Mouse (Mus musculus): ENCODE results near the gene Lrrc8c.

Lrrc8c gene

DNA sequence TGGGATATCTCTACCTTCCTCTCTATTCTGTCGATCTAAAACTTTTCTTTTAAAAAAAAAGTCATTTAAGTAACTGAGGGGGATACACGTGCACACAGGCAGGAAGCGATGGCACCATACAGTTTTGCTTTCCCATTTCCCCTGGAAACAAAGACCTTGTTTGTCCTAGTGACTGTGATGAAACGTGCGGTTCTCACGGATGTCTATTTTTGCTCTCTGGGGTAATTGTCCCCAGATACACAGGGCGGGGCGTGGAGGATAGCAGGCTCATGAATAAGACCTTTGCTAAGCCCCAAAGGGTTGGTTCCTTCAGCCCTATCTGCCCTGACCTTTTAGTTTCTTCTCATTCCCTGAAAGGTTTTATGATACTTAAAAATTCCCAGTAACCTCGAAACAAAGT, 79.7 kb downstream of the Lrrc8c start:
- DNase-seq (ENCODE audit: low read depth, low spot score), result no peak

DNA sequence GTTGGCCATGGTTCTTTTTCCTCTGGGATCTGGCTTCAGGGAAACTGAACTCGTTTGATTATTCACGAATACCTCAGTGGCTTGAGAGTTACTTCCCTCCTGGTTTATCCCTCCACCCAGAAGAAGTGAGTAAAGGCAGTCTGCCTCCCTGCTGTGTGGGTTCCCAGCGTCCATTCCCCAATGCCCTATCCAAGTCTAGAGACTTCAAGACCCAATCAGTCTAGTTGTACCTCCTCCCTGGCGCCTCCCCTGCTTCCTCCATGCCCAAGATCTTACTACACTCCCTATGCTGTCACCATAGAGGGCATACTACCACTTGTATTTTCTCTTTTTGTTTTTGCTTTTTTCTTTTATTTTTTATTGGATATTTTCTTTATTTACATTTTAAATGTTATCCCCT, 80.1 kb downstream of the Lrrc8c start:
- no peak for DNase-seq (ENCODE audit: low read depth, low spot score)

- no peak for DNase-seq (ENCODE audit: low read depth, low spot score)
These were observed 81.8 kb downstream of the Lrrc8c start for GRCm38 (mm10) chr5:105600998-105601397.

- no peak for DNase-seq (ENCODE audit: low read depth, low spot score)
These were observed 83.4 kb downstream of the Lrrc8c start for GRCm38 (mm10) chr5:105602585-105602984.

GRCm38 (mm10) chr5:105605736-105606135, 86.5 kb downstream of the Lrrc8c start:
- no peak for DNase-seq (ENCODE audit: low read depth, low spot score)

GRCm38 (mm10) chr5:105609683-105610082, 90.5 kb downstream of the Lrrc8c start:
- DNase-seq (ENCODE audit: low read depth, low spot score), result no peak

- no peak for DNase-seq (ENCODE audit: low read depth, low spot score)
These were observed 93.8 kb downstream of the Lrrc8c start for GRCm38 (mm10) chr5:105613002-105613401.

- DNase-seq (ENCODE audit: low read depth, low spot score), result no peak
These were observed 94.8 kb downstream of the Lrrc8c start for GRCm38 (mm10) chr5:105614000-105614399.

DNA sequence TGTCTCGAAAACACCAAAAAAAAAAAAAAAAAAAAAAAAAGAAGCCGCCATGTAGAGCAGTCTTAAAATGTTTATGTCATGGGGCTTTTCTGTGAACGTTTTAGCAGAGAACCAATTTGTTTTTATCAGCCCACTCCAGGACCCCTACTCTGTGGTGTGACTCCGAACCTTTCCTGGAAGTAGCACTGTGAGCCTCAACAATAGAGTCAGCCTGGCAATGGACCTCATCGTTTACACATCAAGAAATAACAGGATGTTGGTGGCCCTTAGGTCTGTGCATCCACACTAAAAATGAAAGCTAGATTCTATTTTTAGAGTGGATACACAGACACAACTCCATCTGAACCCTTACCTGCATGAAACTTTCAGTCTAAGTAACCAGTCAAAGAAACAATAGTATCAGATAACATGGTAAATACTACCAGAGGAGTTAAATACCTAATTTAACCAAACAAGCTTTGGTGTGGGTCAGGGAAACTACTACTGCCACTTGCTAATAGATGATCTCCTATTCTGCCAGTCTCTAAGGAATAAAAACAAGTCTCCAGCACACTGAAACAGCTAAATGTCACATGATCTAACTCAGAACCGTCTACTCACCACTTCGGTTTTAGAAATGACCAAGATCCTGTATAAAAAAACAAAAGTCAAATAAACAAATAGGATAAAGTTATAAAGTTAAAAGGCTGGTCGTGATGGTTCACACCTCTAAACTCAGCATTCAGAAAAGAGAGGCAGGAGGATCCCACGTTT, 95.7 kb downstream of the Lrrc8c start:
- DNase-seq (ENCODE audit: low read depth, low spot score), result no peak

DNA sequence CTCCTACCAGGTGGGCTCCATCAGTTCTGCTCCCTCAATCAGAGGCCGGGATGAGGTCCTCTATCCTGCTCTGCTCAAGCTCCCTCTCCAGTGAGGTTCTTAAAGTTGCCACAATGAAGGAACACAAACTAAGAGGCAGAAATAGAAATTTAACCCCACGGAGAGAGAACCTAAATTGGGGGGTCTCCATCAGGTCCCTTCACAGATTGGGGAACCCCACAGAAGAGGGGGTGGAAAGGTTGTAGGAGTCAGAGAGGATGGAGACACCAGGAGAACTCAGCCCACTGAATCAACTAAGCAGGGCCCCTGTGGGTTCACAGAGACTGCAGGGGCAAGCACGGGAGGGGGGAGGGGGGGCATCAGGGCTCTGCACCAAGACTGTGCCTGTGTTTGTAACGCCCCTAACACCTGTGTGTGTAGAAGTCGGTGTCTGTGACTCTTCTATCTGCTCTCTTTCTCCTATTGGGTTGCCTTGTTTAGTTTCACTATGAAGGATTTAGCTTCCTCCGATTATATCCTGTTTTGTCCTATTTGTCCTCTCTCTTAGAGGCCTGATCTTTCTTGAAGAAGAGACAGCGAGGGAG, 96.8 kb downstream of the Lrrc8c start:
- DNase-seq (ENCODE audit: low read depth, low spot score), result no peak

GRCm38 (mm10) chr5:105616538-105616937, 97.3 kb downstream of the Lrrc8c start:
- DNase-seq (ENCODE audit: low read depth, low spot score), result no peak

DNA sequence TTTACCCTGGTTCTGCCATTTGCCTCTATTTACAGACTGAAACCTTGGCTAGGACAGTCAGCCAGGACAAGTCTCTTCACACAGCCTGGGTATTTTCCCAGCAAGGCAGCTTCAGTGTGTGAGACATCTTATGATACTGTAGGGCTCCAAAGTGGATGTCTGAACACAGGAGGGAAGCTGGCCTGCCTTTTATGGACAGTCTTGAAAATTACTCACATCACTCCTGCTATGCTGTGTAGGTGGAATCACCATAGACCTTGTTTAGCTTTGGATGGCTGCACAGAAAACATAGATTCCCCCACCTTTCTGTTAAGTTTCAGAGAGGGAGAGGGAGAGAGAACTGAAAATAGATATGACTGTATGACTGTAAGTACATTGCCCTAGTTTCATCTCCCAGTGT, 99.3 kb downstream of the Lrrc8c start:
- peak; percentile 32 for DNase-seq (ENCODE audit: low read depth, low spot score)

GRCm38 (mm10) chr5:105619666-105620065, 100.5 kb downstream of the Lrrc8c start:
- DNase-seq (ENCODE audit: low read depth, low spot score), result no peak

- peak; percentile 50 for DNase-seq (ENCODE audit: low read depth, low spot score)
These were observed 101.4 kb downstream of the Lrrc8c start for GRCm38 (mm10) chr5:105620505-105621116.

DNA sequence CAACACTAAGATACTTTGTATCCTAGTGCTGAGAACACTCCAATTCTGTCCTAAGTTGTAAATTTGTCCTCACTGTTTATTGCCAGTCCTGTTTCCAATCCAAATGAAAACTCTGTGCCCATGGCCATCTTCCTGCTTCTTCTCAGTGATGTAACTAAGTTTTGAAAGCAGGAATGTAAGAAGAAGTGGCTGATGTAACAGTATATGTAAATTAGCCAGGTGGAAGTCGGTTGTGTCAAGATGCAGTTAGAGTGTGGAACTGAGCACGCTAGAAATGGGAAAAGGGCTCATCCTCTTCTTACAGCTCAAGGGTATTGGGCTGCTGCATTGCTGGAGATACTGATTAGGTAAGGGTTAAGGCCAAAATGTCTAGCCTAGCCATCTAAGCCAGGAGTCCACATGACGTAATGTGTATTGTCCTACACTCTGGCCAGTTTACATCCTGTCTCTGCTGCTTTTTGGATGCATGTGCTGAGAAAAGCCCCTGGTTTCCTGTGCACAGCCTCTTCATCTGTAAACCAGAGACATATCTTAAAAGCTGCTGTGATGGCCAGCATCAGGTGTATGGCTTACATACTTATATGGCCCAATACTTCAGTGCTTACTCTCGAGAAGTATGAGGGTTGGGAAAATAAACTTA, 104.0 kb downstream of the Lrrc8c start:
- no peak for DNase-seq (ENCODE audit: low read depth, low spot score)

DNA sequence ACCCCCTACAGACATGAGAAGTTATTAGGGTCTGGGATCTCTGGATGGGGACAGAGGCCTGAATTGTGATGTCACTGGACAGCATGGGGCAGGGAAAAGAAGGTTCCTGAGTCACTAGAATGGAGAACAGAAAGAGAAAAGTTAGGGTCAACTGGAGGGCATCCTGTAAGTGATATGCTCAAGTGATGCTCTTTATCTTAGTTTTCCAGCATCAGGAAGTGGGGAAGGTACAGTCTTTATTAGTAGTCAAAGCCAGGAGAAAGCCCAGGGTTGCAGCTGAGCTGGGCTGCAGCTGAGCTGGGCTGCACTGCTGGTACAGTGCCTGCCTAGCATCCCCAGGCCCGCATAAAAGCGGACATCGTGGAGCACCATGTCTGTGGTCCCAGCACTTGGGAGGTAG, 105.1 kb downstream of the Lrrc8c start:
- no peak for DNase-seq (ENCODE audit: low read depth, low spot score)

DNA sequence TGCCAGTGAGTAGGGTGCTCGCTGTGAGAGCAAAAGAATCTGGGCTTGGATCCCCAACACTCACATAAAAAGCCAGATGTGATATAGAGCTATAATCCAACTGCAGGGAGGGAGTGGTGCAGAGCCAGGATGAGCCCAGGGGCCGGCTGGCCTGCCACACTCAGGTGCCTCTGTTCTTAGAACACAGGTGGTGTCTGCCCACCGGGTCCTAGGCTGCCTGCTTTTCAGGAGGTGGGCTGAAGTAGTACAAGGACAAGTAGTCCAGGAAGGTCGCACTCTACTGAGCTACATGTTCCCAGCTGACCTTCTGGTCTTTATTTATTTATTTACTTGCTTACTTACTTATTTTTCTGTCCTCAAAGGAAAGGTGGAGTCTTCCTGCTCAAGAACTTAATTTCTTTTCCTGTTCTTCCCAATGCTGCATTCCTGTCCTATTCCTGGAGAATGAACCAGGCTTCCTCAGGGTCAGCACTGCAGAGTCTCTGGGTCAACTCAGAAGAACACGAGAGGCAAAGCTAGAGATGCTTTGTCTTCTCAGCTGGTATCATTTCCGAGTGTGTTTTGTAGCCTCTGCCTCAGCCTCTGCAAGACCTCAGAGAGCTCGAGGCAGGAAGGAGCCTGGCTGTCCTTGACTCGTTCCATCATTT, 106.4 kb downstream of the Lrrc8c start:
- DNase-seq (ENCODE audit: low read depth, low spot score), result no peak

GRCm38 (mm10) chr5:105626355-105626754, 107.2 kb downstream of the Lrrc8c start:
- DNase-seq (ENCODE audit: low read depth, low spot score), result no peak

GRCm38 (mm10) chr5:105627093-105627492, 107.9 kb downstream of the Lrrc8c start:
- DNase-seq (ENCODE audit: low read depth, low spot score), result no peak

GRCm38 (mm10) chr5:105629955-105630354, 110.8 kb downstream of the Lrrc8c start:
- no peak for DNase-seq (ENCODE audit: low read depth, low spot score)

DNA sequence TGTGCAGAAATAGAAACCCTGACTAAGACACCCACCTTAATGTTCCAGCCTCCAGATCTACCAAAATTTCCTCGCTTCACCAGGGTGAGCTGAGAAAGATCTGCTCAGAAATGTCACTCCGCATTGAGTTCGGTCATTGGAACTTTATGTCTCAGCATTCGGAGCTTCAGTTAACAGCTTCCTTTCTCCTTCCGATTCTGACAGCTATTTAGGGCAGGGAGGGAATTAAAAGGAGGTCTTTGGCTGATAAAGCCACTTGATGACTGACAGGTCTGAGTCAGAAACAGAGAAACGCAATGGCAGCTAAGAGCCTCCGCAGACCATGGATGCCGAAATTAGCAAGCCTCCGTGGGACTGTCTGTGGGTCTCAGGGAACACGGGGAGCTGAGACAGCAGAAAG, 112.9 kb downstream of the Lrrc8c start:
- DNase-seq (ENCODE audit: low read depth, low spot score), result peak; percentile 59

DNA sequence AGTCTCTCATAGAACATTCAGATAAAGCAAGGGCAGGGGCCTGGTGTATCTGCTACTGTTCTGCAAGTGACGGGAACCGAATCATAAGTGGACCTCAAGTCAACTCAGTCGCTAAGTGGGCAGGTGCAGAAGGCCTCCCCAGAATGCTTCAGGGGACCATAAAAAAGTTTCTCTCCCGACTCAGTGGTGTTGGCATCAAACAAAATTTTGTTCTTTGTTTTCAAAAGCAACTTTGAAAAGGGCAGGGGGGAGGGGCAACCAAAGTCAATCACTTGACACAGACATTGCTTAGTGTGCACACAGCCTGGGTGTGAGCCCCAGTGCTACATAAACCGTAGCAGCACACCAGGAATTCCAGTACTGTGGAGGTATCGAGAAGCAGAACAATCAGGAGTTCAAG, 116.4 kb downstream of the Lrrc8c start:
- no peak for DNase-seq (ENCODE audit: low read depth, low spot score)
